Mouse (Mus musculus): Measurements from ENCODE around the gene Gm10322.

Gm10322 gene

DNA sequence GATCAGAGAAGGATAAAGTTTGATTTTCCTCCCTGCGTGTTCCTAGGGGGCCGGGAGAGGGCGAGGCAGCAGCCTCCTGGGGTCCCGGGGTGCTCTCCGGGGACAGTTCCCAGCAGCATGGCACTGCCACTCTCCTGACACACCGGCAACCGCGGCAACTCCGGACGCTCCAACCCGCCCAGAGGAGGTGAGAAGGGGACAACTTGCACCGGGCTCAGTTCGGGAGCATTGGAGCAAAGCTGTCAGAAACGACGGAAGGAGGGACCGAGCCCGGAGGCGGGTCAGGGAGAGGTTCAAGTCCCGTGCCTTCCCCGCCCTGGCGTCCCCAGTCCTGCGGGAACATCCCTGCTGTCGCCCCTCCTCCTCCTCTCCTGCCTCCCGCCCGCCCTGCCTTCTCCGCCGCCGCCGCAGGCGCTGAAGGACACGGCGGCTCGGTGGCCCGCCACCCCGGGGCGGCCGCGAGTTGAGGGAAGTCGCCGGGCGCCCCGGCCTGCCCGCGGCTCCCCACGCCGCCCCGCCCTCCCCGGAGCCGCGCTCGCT is at the start of gene Gm10322:
Gene Gm10322 (plus strand): TSS at position 83 of the 540 bp plus-strand sequence.
- peak; percentile 77 for DNase-seq

DNA sequence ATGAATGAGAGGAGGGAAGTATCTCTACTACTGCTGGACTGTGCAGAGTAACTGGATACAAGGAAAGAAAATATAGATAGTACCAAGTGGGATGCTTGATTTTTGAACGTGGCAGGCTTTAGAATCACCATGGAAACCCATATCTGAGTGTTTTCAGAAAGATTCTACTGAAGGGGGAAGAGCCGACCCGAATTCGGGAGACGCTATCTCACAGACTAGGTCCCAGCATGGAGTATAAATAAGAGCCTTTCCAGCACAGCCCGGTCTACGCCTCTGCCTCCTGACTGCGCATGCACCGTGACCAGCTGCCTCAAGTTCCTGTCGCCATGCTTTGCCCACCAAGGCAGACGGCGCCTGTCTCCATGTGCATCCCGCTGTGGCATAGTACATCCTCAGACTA is 48.9 kb upstream of the Gm10322 start:
- DNase-seq: no peak

- no peak for DNase-seq
Measured at GRCm38 (mm10) chr10:59568665-59569480, 47.0 kb upstream of the Gm10322 start.

DNA sequence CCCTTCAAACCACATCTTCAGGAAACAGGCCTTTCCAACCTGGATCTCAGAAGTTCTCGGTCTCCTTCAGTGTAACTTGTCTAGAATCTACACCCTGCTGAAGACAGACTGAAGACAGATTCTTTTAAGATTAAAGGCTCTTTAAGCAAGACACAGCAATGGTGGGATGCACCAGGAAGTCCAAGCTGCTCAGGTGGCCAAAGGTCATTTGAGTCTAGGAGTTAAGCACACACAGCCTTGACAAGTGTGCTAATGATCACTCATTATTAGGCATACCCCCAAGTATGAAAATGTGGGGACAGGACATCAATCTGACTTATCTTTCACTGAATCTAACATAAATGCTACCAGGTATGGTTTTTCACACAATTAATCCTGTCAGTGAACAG is 46.4 kb upstream of the Gm10322 start:
- DNase-seq: no peak

- DNase-seq: no peak
Measured at GRCm38 (mm10) chr10:59570360-59570759, 45.5 kb upstream of the Gm10322 start.

DNA sequence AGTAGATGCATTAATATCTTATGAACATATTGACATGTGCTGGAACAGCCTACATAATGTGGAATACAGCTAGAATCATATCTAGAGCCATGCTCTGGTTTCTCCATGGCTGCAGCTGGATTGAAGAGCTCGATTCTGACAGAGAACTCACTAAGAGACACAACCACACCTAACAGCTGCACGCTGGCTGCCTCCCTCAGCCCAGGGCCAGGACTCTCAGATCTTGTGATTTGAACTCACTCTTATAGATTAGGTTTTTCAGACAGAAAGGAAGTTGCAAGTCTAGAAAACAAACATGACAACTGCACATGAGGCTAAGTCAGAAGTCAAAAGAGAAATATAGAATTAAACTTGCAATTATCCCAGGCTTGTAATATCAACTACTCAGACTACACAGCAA is 45.1 kb upstream of the Gm10322 start:
- DNase-seq: no peak

DNA sequence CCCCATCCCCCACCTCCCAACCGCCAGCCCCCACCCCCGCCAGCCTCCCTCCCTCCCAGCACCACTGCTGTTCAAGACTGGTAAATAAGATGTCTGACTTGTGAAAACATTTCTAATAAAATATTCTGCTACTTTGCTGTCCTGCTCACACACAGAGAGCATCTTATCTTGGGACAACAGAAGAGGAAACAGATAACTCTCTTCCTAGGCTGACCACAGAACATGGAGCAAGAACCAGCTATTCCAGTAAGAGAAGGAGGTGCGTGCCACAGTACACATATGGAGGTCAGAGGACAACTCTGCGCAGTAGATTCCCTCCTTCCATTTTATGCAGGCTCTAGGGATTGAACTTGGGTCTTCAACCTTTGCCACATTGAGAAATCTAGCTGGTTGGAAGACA is 44.6 kb upstream of the Gm10322 start:
- no peak for DNase-seq

- no peak for DNase-seq
Measured at GRCm38 (mm10) chr10:59571964-59572363, 43.9 kb upstream of the Gm10322 start.

DNA sequence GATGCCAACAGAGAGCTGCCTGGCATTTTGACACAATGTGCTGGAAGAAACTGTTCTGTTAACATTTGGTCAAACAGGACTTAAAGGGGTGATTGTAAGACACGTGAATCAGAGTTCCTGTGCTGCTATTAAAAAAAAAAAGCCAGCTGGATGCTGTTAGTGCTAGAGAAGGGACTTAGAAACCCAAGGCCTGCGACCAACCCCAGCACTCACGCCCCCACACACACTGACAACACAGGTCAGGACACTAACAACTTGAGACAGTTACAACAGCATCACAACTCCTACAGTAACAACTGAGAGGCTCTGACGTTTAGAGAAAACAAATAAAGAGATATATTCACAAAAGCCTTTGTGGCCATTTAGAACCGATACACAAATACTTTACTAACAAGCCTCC is 39.6 kb upstream of the Gm10322 start:
- no peak for DNase-seq

- DNase-seq: peak; percentile 64
Measured at GRCm38 (mm10) chr10:59577871-59578801, 37.7 kb upstream of the Gm10322 start.

DNA sequence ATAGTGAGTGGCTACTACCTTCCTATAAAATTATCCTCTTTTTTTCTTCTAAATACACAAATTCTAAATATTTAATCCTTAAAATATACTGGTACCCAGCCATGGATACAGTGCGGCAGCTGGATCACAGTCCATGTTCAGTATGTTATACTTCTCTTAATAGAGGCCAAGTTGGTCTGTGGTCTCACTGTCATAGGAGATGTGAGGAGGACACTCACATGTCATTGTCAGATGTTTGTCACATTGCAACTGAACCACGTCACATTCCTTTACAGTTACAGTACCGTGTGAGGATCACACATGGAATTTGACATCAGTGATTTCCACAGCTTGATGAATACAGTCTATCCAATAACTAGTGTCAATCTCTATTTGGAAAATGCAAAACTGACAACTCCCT is 36.2 kb upstream of the Gm10322 start:
- no peak for DNase-seq

- DNase-seq: no peak
Measured at GRCm38 (mm10) chr10:59580593-59581149, 35.2 kb upstream of the Gm10322 start.

- no peak for DNase-seq
Measured at GRCm38 (mm10) chr10:59581826-59582543, 33.9 kb upstream of the Gm10322 start.

- peak; percentile 39 for DNase-seq
Measured at GRCm38 (mm10) chr10:59585621-59586020, 30.2 kb upstream of the Gm10322 start.

- no peak for DNase-seq
Measured at GRCm38 (mm10) chr10:59586821-59587220, 29.0 kb upstream of the Gm10322 start.

DNA sequence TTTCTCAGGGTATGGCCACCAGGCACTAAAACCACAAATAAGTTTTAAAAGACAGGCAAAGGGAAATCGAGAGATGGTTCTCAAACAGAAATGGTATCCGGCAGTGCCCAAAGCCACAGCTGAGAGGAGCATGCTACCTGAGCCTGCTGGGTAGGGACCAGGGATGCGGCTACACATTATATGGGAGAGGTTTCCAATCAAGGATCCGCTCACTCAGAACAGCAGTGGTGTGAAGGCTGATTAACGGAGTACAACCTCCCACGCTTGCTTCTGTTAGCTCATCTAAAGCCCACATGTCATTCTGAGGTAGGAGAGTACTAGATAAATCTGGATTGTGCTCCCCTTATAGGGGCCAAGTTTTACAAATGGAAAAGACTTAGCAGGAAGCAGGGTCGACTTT is 27.7 kb upstream of the Gm10322 start:
- DNase-seq: no peak

GRCm38 (mm10) chr10:59589420-59589819 is 26.4 kb upstream of the Gm10322 start:
- DNase-seq: peak; percentile 20

- peak; percentile 72 for DNase-seq
Measured at GRCm38 (mm10) chr10:59589856-59590255, 26.0 kb upstream of the Gm10322 start.

- no peak for DNase-seq
Measured at GRCm38 (mm10) chr10:59590606-59591005, 25.3 kb upstream of the Gm10322 start.

DNA sequence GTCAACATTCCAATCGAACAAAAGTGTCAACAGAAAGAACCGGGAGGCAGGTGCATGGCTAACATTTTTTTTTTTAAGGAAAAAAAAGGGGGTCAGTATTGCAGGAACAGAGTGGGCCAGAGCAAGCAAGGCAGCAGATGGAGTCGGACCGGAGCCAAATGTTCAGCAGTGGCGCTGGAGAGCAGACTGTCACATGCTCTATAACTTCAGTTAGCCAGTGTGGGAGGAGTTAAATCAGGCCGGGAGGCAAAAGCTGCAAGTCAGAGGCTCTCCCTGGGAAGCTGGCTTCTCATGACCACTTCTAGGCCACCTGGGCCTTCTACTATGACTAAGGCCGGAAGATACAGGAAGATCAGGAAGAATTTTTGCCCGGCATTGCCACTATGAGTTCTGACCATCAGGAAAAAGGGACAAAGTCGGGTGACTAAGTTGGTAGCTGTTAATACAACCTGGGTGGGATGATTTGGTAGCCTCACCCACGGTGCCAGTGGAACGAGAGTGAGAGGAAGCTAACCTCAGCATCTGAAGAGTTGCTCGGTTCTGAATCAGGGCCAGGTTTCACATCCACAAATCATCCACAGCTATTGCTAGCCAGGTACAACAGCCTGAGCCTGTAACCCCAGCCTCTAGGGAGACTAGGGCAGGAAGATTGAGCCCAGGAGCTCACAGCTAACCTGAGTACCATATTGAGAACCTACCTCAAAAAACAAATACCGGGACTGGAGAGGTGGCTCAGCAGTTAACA is 21.9 kb upstream of the Gm10322 start:
- DNase-seq: peak; percentile 24

- no peak for DNase-seq
Measured at GRCm38 (mm10) chr10:59600516-59600915, 15.3 kb upstream of the Gm10322 start.

- no peak for DNase-seq
Measured at GRCm38 (mm10) chr10:59602043-59602442, 13.8 kb upstream of the Gm10322 start.

Data from lung, postnatal 36 days (tissue).